Mouse (Mus musculus) brain, embryonic 14.5 days (tissue): ENCODE measurements at regions not wholly inside any gene's neighbourhood (a gene's known extent, or its start where the extent isn't known, plus 50 kb on each side); places are given as distances from the start of the nearest gene placed in this dataset.

Experiments
- CTCF ChIP-seq: fragments of 200-500 bp; IDR thresholded peaks from 2 replicates; pipeline ENCODE4 v1.5.1; 2012; ENCODE audit warnings: inconsistent platforms, mild to moderate bottlenecking, moderate library complexity, borderline replicate concordance; ENCODE audit not compliant: insufficient read depth, insufficient read length; ENCODE audit errors: extremely low read depth
- POLR2A ChIP-seq: fragments of 200-500 bp; IDR thresholded peaks from 2 replicates; pipeline ENCODE4 v1.6.1; 2012; ENCODE audit warnings: mild to moderate bottlenecking, inconsistent platforms, borderline replicate concordance; ENCODE audit not compliant: poor library complexity, insufficient read depth, insufficient read length, severe bottlenecking; ENCODE audit errors: extremely low read depth

DNA sequence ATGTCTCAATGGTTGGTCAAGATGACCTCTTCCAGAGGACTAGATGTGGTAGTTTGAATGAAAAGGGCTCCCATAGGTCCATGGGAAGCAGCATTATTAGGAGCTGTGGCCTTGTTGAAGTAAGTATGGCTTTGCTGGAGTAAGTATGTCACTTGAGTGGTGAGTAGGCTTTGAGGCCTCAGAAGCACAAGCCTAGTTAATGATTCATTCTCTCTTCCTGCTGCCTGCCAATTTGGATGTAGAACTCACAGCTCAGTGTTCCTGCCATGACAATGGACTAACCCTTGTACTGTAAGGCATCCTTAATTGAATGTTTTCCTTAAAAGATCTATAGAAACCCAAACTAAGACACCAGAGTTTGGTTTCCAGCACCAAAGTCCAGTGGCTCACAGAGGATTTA is 188.8 kb downstream of the Trmt11 start:
- TF ChIP-seq POLR2A (no peak), CTCF (no peak)
